Mouse (Mus musculus): ENCODE measurements around the gene Ccdc188.

The Ccdc188 gene

GRCm38 (mm10) chr16:18202061-18202460 lies 15.6 kb upstream of the Ccdc188 start:
- no peak for DNase-seq (ENCODE audit: low read depth)

GRCm38 (mm10) chr16:18203430-18204091 lies 14.1 kb upstream of the Ccdc188 start:
- DNase-seq (ENCODE audit: low read depth), result no peak

GRCm38 (mm10) chr16:18210701-18211416 lies 6.8 kb upstream of the Ccdc188 start:
- DNase-seq (ENCODE audit: low read depth), result peak; percentile 69

- peak; percentile 66 for DNase-seq (ENCODE audit: low read depth)
These were observed 6.1 kb upstream of the Ccdc188 start for GRCm38 (mm10) chr16:18211417-18212171.

- DNase-seq (ENCODE audit: low read depth), result no peak
These were observed 4.0 kb upstream of the Ccdc188 start for GRCm38 (mm10) chr16:18213689-18214088.

- no peak for DNase-seq (ENCODE audit: low read depth)
These were observed 2.8 kb upstream of the Ccdc188 start for GRCm38 (mm10) chr16:18214858-18215257.

- no peak for DNase-seq (ENCODE audit: low read depth)
These were observed 909 bp downstream of the Ccdc188 start for GRCm38 (mm10) chr16:18218580-18218996.

GRCm38 (mm10) chr16:18220001-18220400 lies 2.3 kb downstream of the Ccdc188 start:
- DNase-seq (ENCODE audit: low read depth), result no peak

GRCm38 (mm10) chr16:18220856-18221542 lies 3.3 kb downstream of the Ccdc188 start:
- DNase-seq (ENCODE audit: low read depth), result no peak

GRCm38 (mm10) chr16:18221543-18221898 lies 3.8 kb downstream of the Ccdc188 start:
- no peak for DNase-seq (ENCODE audit: low read depth)

- DNase-seq (ENCODE audit: low read depth), result no peak
These were observed 4.5 kb downstream of the Ccdc188 start for GRCm38 (mm10) chr16:18222188-18222587.

- DNase-seq (ENCODE audit: low read depth), result no peak
These were observed 9.5 kb downstream of the Ccdc188 start for GRCm38 (mm10) chr16:18227187-18227586.

- DNase-seq (ENCODE audit: low read depth), result no peak
These were observed 10.3 kb downstream of the Ccdc188 start for GRCm38 (mm10) chr16:18227897-18228422.

- no peak for DNase-seq (ENCODE audit: low read depth)
These were observed 11.2 kb downstream of the Ccdc188 start for GRCm38 (mm10) chr16:18228856-18229255.

- no peak for DNase-seq (ENCODE audit: low read depth)
These were observed 11.9 kb downstream of the Ccdc188 start for GRCm38 (mm10) chr16:18229622-18230021.

- no peak for DNase-seq (ENCODE audit: low read depth)
These were observed 12.9 kb downstream of the Ccdc188 start for GRCm38 (mm10) chr16:18230617-18231016.

GRCm38 (mm10) chr16:18231047-18231446 lies 13.4 kb downstream of the Ccdc188 start:
- no peak for DNase-seq (ENCODE audit: low read depth)

- DNase-seq (ENCODE audit: low read depth), result no peak
These were observed 13.8 kb downstream of the Ccdc188 start for GRCm38 (mm10) chr16:18231451-18231850.

GRCm38 (mm10) chr16:18233451-18233850 lies 15.8 kb downstream of the Ccdc188 start:
- DNase-seq (ENCODE audit: low read depth), result no peak

GRCm38 (mm10) chr16:18233919-18234670 lies 16.4 kb downstream of the Ccdc188 start:
- DNase-seq (ENCODE audit: low read depth), result no peak

GRCm38 (mm10) chr16:18234671-18235388 lies 17.2 kb downstream of the Ccdc188 start, which contains the start of gene Zdhhc8:
Gene Zdhhc8, minus strand, starts transcription at chr16:18235136.
- no peak for DNase-seq (ENCODE audit: low read depth)

All from c-Kit-positive CD71-negative TER-119-negative erythroid progenitor cells, embryonic 14.5 days (primary cell).